Mouse (Mus musculus): Measurements from ENCODE around the gene Foxk1. TPM values are rescaled to one million over a fixed set of nuclear protein-coding genes. Genes with fewer than 3 reads are reported as not detected.

Gene Foxk1
- polyA plus RNA-seq, 1 experiment from 2014 or later = 7.9 TPM

DNA sequence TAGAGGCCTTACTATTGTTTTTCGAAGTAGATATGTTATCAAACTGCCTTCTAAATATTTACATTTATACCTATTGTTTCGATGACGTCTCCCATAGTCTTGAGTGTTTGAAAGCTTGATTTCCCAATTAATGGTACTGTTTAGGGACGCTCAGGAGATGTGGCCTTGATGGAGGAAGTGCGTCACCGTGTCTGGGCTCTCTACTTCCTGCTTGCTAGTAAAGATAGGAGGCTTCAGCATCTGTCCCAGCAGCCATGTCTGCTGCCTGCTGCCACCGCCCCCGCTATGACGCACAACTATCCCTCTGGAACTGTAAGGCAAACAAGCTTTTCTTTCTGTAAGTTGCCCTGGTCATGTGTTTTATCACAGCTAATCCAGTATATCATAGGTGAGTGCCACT, 27.0 kb upstream of the Foxk1 start:
- Histone ChIP-seq H3K4me2 (replicated peaks) (no peak overlapping the region), H3K27ac (no peak overlapping the region), H3K27me3 (no peaks in the 10 kb centered on the region), H3K4me1 (peaks cover 18% of the 10 kb centered on the region), H3K9ac (no peak overlapping the region), H3K9me3 (replicated peaks) (no peaks in the 10 kb centered on the region), H3K36me3 (no peaks in the 10 kb centered on the region), H3K4me3 (no peak overlapping the region)
- ATAC-seq (ENCODE audit: low FRiP score) = no peak
- WGBS = 96% methylated on average over 9 of the region's 9 CpGs

- no peak overlapping the region for H3K27ac ChIP-seq
- 94% methylated on average over 5 of the region's 5 CpGs for WGBS
- H3K27me3 ChIP-seq = no peaks in the 10 kb centered on the region
Measured at GRCm38 (mm10) chr5:142375641-142376040, 25.7 kb upstream of the Foxk1 start.

DNA sequence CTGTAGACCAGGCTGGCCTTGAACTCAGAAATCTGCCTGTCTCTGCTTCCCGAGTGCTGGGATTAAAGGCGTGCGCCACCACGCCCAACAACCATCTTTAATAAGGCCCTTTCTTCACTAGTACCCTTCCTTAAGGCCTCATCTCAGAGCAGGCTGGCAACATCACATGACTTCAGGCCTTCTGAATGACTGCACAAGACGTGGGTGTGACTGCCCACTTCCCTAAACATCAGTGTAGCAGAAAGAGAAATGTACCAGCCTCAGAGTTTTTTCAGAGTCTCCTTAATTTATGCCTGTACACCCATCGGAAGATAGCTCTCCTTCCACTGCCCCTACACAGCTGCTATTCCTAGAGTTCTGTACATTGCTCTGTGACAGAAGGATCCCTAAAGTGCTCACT, 25.2 kb upstream of the Foxk1 start:
- Histone ChIP-seq H3K4me1 (peaks cover 18% of the 10 kb centered on the region), H3K27me3 (no peaks in the 10 kb centered on the region), H3K4me3 (no peak overlapping the region), H3K36me3 (no peaks in the 10 kb centered on the region), H3K4me2 (replicated peaks) (no peak overlapping the region), H3K9ac (no peak overlapping the region), H3K9me3 (replicated peaks) (no peaks in the 10 kb centered on the region), H3K27ac (no peak overlapping the region)
- no peak for ATAC-seq (ENCODE audit: low FRiP score)
- WGBS = 89% methylated on average over 6 of the region's 6 CpGs

More at GRCm38 (mm10) chr5:142375641-142376040, 25.7 kb upstream of the Foxk1 start:
- no peak for ATAC-seq (ENCODE audit: low FRiP score)
- Histone ChIP-seq H3K4me1 (peaks cover 18% of the 10 kb centered on the region), H3K9ac (no peak overlapping the region), H3K9me3 (replicated peaks) (no peaks in the 10 kb centered on the region), H3K36me3 (no peaks in the 10 kb centered on the region), H3K4me2 (replicated peaks) (no peak overlapping the region), H3K4me3 (no peak overlapping the region)

- H3K27me3 ChIP-seq = no peaks in the 10 kb centered on the region
- whole genome bisulfite sequencing = 88% methylated on average over 2 of the region's 2 CpGs
- no peak overlapping the region for H3K4me2 ChIP-seq (replicated peaks)
- H3K4me1 ChIP-seq = no peaks in the 10 kb centered on the region; the same call in 1 of the 2 replicates
- no peak for ATAC-seq (ENCODE audit: low FRiP score)
- no peak overlapping the region for H3K27ac ChIP-seq
- no peaks in the 10 kb centered on the region for H3K36me3 ChIP-seq
- no peaks in the 10 kb centered on the region for H3K9me3 ChIP-seq (replicated peaks)
- H3K4me3 ChIP-seq = no peak overlapping the region
- H3K9ac ChIP-seq = no peak overlapping the region
Measured at GRCm38 (mm10) chr5:142378068-142378467, 23.2 kb upstream of the Foxk1 start.

DNA sequence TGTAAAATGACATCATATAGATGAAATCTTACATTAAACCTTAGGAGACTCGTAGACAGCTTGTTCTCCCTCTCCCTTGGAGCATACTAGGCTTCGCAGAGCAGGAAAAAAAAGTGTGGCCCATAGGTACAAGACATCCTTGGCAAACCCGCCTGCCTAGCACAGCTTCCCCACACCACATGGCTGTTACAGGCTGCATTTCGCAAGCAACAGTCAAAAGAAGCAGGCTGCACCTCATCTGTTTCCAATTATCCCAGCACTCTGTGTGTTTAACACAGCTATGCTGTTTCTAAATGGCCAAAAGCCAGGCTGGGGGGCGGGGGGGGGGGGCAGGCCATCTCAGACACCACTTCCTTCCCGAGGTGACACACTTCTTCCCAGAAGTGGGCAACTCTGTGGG, 20.8 kb upstream of the Foxk1 start:
- Histone ChIP-seq H3K36me3 (no peaks in the 10 kb centered on the region), H3K9me3 (replicated peaks) (no peaks in the 10 kb centered on the region), H3K9ac (no peak overlapping the region), H3K4me1 (peaks cover 14% of the 10 kb centered on the region), H3K4me3 (no peak overlapping the region), H3K4me2 (replicated peaks) (no peak overlapping the region), H3K27ac (no peak overlapping the region), H3K27me3 (no peaks in the 10 kb centered on the region)
- ATAC-seq (ENCODE audit: low FRiP score) = no peak
- 54% methylated on average over 6 of the region's 6 CpGs for WGBS

DNA sequence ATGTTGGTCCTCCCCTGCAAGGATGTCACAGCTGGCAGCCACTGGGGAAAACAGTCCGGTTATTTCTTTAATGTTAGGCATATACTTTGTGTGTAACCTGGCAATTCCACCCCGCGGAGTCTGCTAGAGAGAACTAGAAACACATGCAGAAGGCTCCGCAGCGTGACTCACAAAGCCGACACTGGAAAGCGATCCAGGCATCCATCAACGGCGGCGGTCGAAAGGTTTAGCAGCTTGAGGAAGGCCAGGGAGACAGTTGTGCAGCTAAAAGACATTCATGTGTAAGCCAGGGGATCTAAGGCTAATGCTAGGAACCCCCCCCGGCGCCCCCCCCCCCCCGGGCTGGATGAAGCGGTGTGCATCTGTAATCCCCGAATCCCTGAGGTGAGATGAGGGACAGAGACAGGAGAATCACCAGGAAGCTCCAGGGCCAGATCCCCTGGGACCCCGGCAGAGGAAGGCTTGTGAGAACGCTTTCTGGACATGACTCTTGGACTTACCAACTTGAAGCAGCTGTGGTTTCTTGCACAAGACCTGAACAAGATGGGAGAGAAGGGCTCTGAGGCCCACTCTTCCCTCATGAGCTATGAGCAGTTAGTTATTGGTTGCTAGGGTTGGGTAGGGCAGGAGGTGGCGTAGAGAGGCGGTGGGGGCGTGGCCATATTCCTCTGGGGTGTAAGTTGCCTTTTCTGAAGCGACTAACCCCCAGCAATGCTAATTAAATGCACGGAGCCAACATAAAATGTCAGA, 16.2 kb upstream of the Foxk1 start:
- 19% methylated on average over 23 of the region's 23 CpGs for WGBS
- Histone ChIP-seq H3K4me3 (no peak overlapping the region), H3K36me3 (no peaks in the 10 kb centered on the region), H3K27me3 (no peaks in the 10 kb centered on the region), H3K27ac (peak overlapping the region; percentile 82), H3K9me3 (replicated peaks) (no peaks in the 10 kb centered on the region), H3K9ac (no peak overlapping the region; the same call in 1 of the 2 replicates), H3K4me1 (peaks cover 33% of the 10 kb centered on the region), H3K4me2 (replicated peaks) (peak overlapping the region; percentile 32)
- no peak for ATAC-seq (ENCODE audit: low FRiP score)

GRCm38 (mm10) chr5:142386329-142386728, 15.0 kb upstream of the Foxk1 start:
- ATAC-seq (ENCODE audit: low FRiP score) = peak; percentile 51
- Histone ChIP-seq H3K4me1 (peaks cover 33% of the 10 kb centered on the region), H3K27me3 (no peaks in the 10 kb centered on the region), H3K27ac (peak overlapping the region; percentile 82), H3K4me3 (no peak overlapping the region), H3K36me3 (no peaks in the 10 kb centered on the region), H3K9me3 (replicated peaks) (no peaks in the 10 kb centered on the region), H3K9ac (no peak overlapping the region; the same call in 1 of the 2 replicates), H3K4me2 (replicated peaks) (peak overlapping the region; percentile 32; the same call in 1 of the 2 replicates)
- 32% methylated on average over 6 of the region's 6 CpGs for WGBS

DNA sequence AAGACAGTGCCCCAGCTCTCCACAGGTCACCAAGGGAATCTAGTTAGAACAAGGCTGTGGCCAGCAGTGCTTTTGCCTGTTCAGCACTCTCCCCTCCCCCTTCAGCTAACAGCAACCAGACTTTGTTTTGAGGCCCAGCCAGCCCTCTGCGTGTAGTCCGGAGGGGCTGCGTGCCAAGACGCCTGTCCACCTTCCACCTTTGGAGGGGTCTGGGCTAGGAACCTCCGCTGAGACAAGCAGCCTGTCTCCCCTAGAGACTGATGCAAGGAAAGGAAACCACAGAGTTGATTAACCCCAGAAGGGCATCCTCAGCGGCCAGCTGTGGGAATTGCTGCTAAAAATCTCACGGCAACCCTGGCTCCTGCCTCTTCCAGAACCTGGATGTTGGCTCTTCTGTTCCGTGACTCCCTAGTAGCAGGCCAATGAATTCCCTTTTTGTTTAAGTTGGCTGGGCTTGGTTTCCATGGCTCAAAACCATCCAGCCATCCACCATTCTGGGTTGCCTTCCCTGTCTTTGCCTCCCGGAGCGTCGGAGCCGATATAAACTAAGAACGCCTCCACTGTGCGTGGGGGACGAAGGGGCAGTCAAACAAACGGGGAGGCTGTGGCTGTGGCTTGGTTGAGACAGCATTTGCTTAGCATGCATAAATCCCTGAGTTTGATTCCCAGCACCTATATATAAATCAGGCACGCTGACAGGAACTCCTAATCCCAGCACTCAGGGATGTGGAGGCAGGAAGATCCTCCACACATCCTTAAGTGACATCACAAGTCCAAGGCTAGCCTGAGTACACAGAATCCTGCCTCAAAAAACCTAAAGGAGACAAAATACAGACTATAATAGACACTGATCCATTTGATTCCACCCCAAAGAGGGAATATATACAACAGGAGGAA, 14.3 kb upstream of the Foxk1 start:
- Histone ChIP-seq H3K4me3 (no peak overlapping the region), H3K4me1 (peaks cover 34% of the 10 kb centered on the region)

DNA sequence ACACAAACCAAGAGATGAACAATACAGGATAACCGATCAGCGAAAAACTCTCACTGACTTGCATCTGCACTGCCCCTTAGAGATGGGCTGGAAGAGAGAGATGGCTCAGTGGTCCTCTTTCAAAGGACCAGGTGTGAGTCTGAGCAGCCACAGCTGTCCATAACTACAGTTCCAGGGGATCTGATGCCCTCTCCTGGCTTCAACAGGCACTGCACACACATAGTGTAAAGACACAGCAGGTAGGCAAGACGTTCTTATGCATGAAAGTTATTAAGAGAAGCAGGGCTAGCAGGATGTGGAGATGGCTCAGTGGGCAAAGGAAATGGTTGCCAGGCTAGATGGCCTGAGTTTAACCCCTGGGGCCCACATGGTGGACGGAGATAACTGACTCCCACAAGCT, 13.6 kb upstream of the Foxk1 start:
- H3K27ac ChIP-seq = peak overlapping the region; percentile 82; the same call in 1 of the 2 replicates
- WGBS = 70% methylated on average over 4 of the region's 4 CpGs
- no peaks in the 10 kb centered on the region for H3K27me3 ChIP-seq
- H3K4me1 ChIP-seq = peaks cover 37% of the 10 kb centered on the region
- H3K9me3 ChIP-seq (replicated peaks) = no peaks in the 10 kb centered on the region
- no peak overlapping the region for H3K9ac ChIP-seq
- no peak overlapping the region for H3K4me3 ChIP-seq
- H3K36me3 ChIP-seq = no peaks in the 10 kb centered on the region
- ATAC-seq (ENCODE audit: low FRiP score) = 0 out of 2 replicates have a peak, but pooled peaks have one; percentile 29
- no peak overlapping the region for H3K4me2 ChIP-seq (replicated peaks)

More for the DNA sequence above, 14.3 kb upstream of the Foxk1 start:
- 30% methylated on average over 17 of the region's 17 CpGs for WGBS
- no peak overlapping the region for H3K9ac ChIP-seq
- no peaks in the 10 kb centered on the region for H3K36me3 ChIP-seq
- peak overlapping the region; percentile 32 for H3K4me2 ChIP-seq (replicated peaks)
- H3K9me3 ChIP-seq (replicated peaks) = no peaks in the 10 kb centered on the region
- peak overlapping the region; percentile 82 for H3K27ac ChIP-seq
- peak; percentile 66 for ATAC-seq (ENCODE audit: low FRiP score)
- no peaks in the 10 kb centered on the region for H3K27me3 ChIP-seq

GRCm38 (mm10) chr5:142391691-142392090, 9.6 kb upstream of the Foxk1 start:
- H3K27ac ChIP-seq = no peak overlapping the region; the same call in 1 of the 2 replicates

GRCm38 (mm10) chr5:142394602-142395252, 6.6 kb upstream of the Foxk1 start:
- no peak for ATAC-seq (ENCODE audit: low FRiP score)
- H3K36me3 ChIP-seq = no peaks in the 10 kb centered on the region
- no peak overlapping the region for H3K27ac ChIP-seq
- 0 out of 2 replicates have a peak, but pooled peaks cover 8% of the 10 kb centered on the region for H3K4me1 ChIP-seq
- 91% methylated on average over 6 of the region's 6 CpGs for WGBS
- H3K9me3 ChIP-seq (replicated peaks) = no peaks in the 10 kb centered on the region
- no peak overlapping the region for H3K4me2 ChIP-seq (replicated peaks)
- no peak overlapping the region for H3K9ac ChIP-seq
- no peak overlapping the region for H3K4me3 ChIP-seq
- H3K27me3 ChIP-seq = no peaks in the 10 kb centered on the region

More at GRCm38 (mm10) chr5:142391691-142392090, 9.6 kb upstream of the Foxk1 start:
- no peak for ATAC-seq (ENCODE audit: low FRiP score)
- Histone ChIP-seq H3K4me2 (replicated peaks) (no peak overlapping the region), H3K36me3 (no peaks in the 10 kb centered on the region), H3K27me3 (no peaks in the 10 kb centered on the region), H3K9ac (no peak overlapping the region), H3K4me1 (peaks cover 15% of the 10 kb centered on the region), H3K9me3 (replicated peaks) (no peaks in the 10 kb centered on the region), H3K4me3 (no peak overlapping the region)
- 47% methylated on average over 5 of the region's 5 CpGs for whole genome bisulfite sequencing

GRCm38 (mm10) chr5:142395909-142396308, 5.4 kb upstream of the Foxk1 start:
- H3K4me3 ChIP-seq = no peak overlapping the region
- 17% methylated on average over 5 of the region's 5 CpGs for WGBS
- no peak for ATAC-seq (ENCODE audit: low FRiP score)

More at GRCm38 (mm10) chr5:142395909-142396308, 5.4 kb upstream of the Foxk1 start:
- H3K27ac ChIP-seq = peak overlapping the region; percentile 19; the same call in 1 of the 2 replicates
- H3K9me3 ChIP-seq (replicated peaks) = no peaks in the 10 kb centered on the region
- no peaks in the 10 kb centered on the region for H3K27me3 ChIP-seq
- H3K9ac ChIP-seq = no peak overlapping the region
- H3K4me1 ChIP-seq = peaks cover 16% of the 10 kb centered on the region
- no peak overlapping the region for H3K4me2 ChIP-seq (replicated peaks)
- no peaks in the 10 kb centered on the region for H3K36me3 ChIP-seq
